Mouse (Mus musculus): ENCODE measurements around the gene Mbnl2. TPM values are rescaled to one million over a fixed set of nuclear protein-coding genes. Genes with fewer than 3 reads are reported as not detected.
A peak's percentile ranks its signal among the peaks of the same experiment; 100 is the strongest.

The Mbnl2 gene
- polyA plus RNA-seq (2015; fragmentation: Nextera tagmentation; extraction: Ambion mirVana) = 14.6 and 17.8 TPM in 2 replicates

- Histone ChIP-seq H3K9ac (peak within 1 kb of the TSS; percentile 79), H3K36me3 (no peaks in the 10 kb centered on the region), H3K27me3 (no peaks in the 10 kb centered on the region), H3K9me3 (replicated peaks) (no peaks in the 10 kb centered on the region), H3K27ac (peak within 1 kb of the TSS; percentile 86), H3K4me3 (replicated peaks) (peak within 1 kb of the TSS; percentile 76), H3K4me2 (peak within 1 kb of the TSS; percentile 84), H3K4me1 (replicated peaks) (peaks cover 50% of the 10 kb centered on the region)
- WGBS (ENCODE audit: insufficient replicate concordance) = 2% methylated on average over 35 of the region's 35 CpGs
- peak; percentile 98 for ATAC-seq (ENCODE audit: low read depth)
- DNase-seq = peak; percentile 91
Observed at GRCm38 (mm10) chr14:120275246-120276238, at the start of gene Mbnl2. Mbnl2 (plus strand) TSS chr14:120275669.

- Histone ChIP-seq H3K9ac (no peak overlapping the region), H3K9me3 (replicated peaks) (no peaks in the 10 kb centered on the region), H3K4me3 (replicated peaks) (no peak overlapping the region), H3K36me3 (no peaks in the 10 kb centered on the region), H3K27ac (no peak overlapping the region), H3K4me2 (no peak overlapping the region), H3K27me3 (no peaks in the 10 kb centered on the region), H3K4me1 (replicated peaks) (no peaks in the 10 kb centered on the region)
- WGBS (ENCODE audit: insufficient replicate concordance) = 48% methylated on average over 7 of the region's 7 CpGs
- DNase-seq (no peak), ATAC-seq (ENCODE audit: low read depth) (no peak)
Observed at GRCm38 (mm10) chr14:120232076-120232496, 43.4 kb upstream of the Mbnl2 start.

- Histone ChIP-seq H3K9ac (no peak overlapping the region), H3K4me3 (replicated peaks) (no peak overlapping the region), H3K4me1 (replicated peaks) (no peaks in the 10 kb centered on the region), H3K4me2 (no peak overlapping the region), H3K36me3 (no peaks in the 10 kb centered on the region), H3K9me3 (replicated peaks) (no peaks in the 10 kb centered on the region), H3K27ac (no peak overlapping the region), H3K27me3 (no peaks in the 10 kb centered on the region)
- 72% methylated on average over 7 of the region's 7 CpGs for whole genome bisulfite sequencing (ENCODE audit: insufficient replicate concordance)
- DNase-seq (no peak), ATAC-seq (ENCODE audit: low read depth) (no peak)
Observed at GRCm38 (mm10) chr14:120235610-120236009, 39.9 kb upstream of the Mbnl2 start.

DNA sequence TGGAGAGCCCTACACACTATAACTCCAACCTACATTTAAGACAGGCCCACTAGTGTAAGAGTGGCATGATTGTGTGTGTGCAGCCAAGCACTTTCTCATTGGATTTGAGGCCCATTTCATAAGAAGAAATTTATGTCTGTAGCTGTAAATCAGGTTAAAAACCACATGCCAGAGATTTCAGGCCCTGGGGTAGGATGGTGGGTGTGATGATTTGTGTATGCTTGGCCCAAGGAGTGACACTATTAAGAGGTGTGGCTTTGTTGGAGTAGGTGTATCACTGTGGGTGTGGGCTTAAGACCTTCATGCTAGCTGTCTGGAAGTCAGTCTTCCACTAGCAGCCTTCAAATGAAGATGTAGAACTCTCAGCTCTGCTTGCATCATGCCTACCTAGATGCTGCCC is 37.0 kb upstream of the Mbnl2 start:
- no peak overlapping the region for H3K9ac ChIP-seq
- H3K27me3 ChIP-seq = no peaks in the 10 kb centered on the region
- no peak overlapping the region for H3K4me3 ChIP-seq (replicated peaks)
- H3K4me1 ChIP-seq (replicated peaks) = no peaks in the 10 kb centered on the region
- DNase-seq (no peak), ATAC-seq (ENCODE audit: low read depth) (no peak)
- H3K9me3 ChIP-seq (replicated peaks) = no peaks in the 10 kb centered on the region
- no peak overlapping the region for H3K27ac ChIP-seq
- H3K36me3 ChIP-seq = no peaks in the 10 kb centered on the region
- H3K4me2 ChIP-seq = no peak overlapping the region

- Histone ChIP-seq H3K9ac (no peak overlapping the region), H3K36me3 (no peaks in the 10 kb centered on the region), H3K4me3 (replicated peaks) (no peak overlapping the region)
Observed at GRCm38 (mm10) chr14:120240209-120240608, 35.3 kb upstream of the Mbnl2 start.

DNA sequence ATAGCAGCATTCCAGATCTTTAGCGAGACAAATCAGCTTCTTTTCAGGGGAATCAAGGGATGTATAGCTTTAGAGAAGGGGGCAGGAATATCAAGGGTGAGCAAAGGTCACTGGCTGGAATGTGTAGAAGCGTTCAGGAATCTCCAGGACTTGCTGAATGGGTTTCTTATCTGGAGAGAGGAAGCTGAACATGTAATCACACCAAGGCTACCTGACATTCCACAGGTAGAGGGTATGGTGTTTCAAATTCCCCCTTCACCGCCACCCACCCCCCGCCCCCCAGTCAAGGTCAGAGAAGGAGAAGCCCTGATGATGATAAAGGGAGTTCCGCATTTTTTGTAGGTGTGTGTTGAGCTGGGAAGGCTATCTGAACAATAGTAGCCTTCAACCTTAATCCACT is 32.8 kb upstream of the Mbnl2 start:
- no peaks in the 10 kb centered on the region for H3K4me1 ChIP-seq (replicated peaks)
- ATAC-seq (ENCODE audit: low read depth) (no peak), DNase-seq (no peak)
- H3K9me3 ChIP-seq (replicated peaks) = no peaks in the 10 kb centered on the region
- no peak overlapping the region for H3K27ac ChIP-seq
- H3K9ac ChIP-seq = no peak overlapping the region
- no peaks in the 10 kb centered on the region for H3K36me3 ChIP-seq
- no peaks in the 10 kb centered on the region for H3K27me3 ChIP-seq
- WGBS (ENCODE audit: insufficient replicate concordance) = 61% methylated on average over 5 of the region's 5 CpGs
- no peak overlapping the region for H3K4me3 ChIP-seq (replicated peaks)
- no peak overlapping the region for H3K4me2 ChIP-seq

More at GRCm38 (mm10) chr14:120240209-120240608, 35.3 kb upstream of the Mbnl2 start:
- Histone ChIP-seq H3K9me3 (replicated peaks) (no peaks in the 10 kb centered on the region), H3K27ac (no peak overlapping the region), H3K27me3 (no peaks in the 10 kb centered on the region), H3K4me2 (no peak overlapping the region), H3K4me1 (replicated peaks) (no peaks in the 10 kb centered on the region)
- ATAC-seq (ENCODE audit: low read depth) (no peak), DNase-seq (no peak)
- WGBS (ENCODE audit: insufficient replicate concordance) = 17% methylated on average over 4 of the region's 4 CpGs

- Histone ChIP-seq H3K4me1 (replicated peaks) (no peaks in the 10 kb centered on the region), H3K4me2 (no peak overlapping the region), H3K9ac (no peak overlapping the region), H3K36me3 (no peaks in the 10 kb centered on the region), H3K27me3 (no peaks in the 10 kb centered on the region), H3K9me3 (replicated peaks) (no peaks in the 10 kb centered on the region), H3K27ac (no peak overlapping the region), H3K4me3 (replicated peaks) (no peak overlapping the region)
- DNase-seq (no peak), ATAC-seq (ENCODE audit: low read depth) (no peak)
- 61% methylated on average over 8 of the region's 8 CpGs for WGBS (ENCODE audit: insufficient replicate concordance)
Observed at GRCm38 (mm10) chr14:120245081-120245705, 30.3 kb upstream of the Mbnl2 start.

DNA sequence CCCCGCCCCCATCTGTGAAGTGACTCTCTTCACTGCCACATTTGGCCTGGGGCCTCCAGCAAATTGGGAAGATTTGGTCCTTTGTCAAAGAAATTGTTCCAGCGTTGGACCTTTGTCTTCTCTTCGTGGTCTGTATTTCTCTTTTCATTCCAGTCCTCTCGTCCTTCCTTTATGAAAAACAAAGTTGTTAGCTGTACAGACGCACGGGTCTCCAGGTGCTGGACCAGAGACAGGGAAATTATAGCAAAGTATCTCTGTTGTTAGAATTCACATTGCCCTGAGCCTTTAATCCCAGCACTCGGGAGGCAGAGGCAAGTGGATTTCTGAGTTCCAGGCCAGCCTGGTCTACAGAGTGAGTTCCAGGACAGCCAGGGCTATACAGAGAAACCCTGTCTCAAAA is 22.1 kb upstream of the Mbnl2 start:
- H3K4me3 ChIP-seq (replicated peaks) = no peak overlapping the region
- no peak overlapping the region for H3K4me2 ChIP-seq
- ATAC-seq (ENCODE audit: low read depth) (no peak), DNase-seq (no peak)
- H3K4me1 ChIP-seq (replicated peaks) = no peaks in the 10 kb centered on the region
- H3K9me3 ChIP-seq (replicated peaks) = 0 out of 2 replicates have a peak, but pooled peaks cover 3% of the 10 kb centered on the region
- no peak overlapping the region for H3K9ac ChIP-seq
- 62% methylated on average over 7 of the region's 7 CpGs for WGBS (ENCODE audit: insufficient replicate concordance)
- no peaks in the 10 kb centered on the region for H3K27me3 ChIP-seq
- H3K27ac ChIP-seq = no peak overlapping the region
- no peaks in the 10 kb centered on the region for H3K36me3 ChIP-seq

DNA sequence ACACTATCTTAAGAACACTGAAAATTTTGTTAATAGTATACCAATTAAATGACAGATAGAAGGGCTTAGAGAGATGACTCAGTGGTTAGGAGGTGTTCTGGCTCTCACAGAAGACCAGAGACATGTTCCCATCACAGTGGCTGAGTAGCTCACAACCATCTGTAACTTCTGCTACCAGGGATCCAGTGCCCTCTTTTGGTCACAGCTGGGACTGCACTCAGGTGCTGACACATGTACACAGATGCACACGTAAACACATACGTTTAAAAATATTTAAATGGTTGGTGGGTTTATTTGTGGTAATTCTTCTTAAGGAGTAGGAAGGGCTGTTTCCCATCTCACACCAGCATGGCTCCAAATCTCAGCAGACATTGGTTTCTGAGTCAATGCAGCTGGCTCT is 19.3 kb upstream of the Mbnl2 start:
- no peak for DNase-seq

DNA sequence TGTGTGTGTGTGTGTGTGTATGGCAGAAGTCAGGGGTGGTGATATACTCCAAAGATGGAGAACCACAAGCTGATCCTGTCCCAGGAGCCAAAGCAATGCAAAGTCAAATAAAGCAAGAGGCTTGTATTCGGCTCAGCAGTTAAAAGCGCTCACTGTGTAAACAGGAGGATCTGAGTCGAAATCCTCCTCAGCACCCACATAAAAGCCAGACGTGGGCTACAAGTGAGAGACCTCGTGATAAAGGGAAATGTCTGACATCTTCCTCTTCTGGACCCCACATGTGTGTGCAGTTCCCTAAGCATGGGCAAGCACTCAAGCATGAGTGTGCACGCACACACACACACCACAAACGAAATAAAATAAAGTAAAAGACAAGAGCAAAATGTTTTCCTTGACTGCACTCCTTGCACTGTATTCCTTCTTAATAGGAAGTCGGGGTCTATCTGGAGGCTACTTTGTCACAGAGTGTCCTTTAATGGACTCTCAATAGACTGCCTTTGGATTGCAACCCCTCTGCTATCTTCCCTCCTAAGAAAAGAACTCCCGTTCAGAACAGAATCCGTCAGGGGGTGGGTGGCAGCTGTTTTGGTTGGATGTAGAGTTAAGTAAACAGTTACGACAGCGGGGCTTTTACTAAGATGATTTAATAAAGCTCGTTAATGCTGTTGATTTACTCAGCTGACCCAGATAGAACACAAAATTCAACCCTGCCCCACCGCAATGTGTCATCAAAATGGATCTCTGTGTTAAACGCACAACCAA is 18.7 kb upstream of the Mbnl2 start:
- no peak overlapping the region for H3K9ac ChIP-seq
- no peak for ATAC-seq (ENCODE audit: low read depth)

More for the DNA sequence above, 19.3 kb upstream of the Mbnl2 start:
- H3K27ac ChIP-seq = no peak overlapping the region
- no peaks in the 10 kb centered on the region for H3K27me3 ChIP-seq
- ATAC-seq (ENCODE audit: low read depth) = no peak
- no peak overlapping the region for H3K9ac ChIP-seq
- no peaks in the 10 kb centered on the region for H3K36me3 ChIP-seq
- 0 out of 2 replicates have a peak, but pooled peaks cover 3% of the 10 kb centered on the region for H3K9me3 ChIP-seq (replicated peaks)
- H3K4me3 ChIP-seq (replicated peaks) = no peak overlapping the region
- no peak overlapping the region for H3K4me2 ChIP-seq
- no peaks in the 10 kb centered on the region for H3K4me1 ChIP-seq (replicated peaks)
- 81% methylated on average over 2 of the region's 2 CpGs for WGBS (ENCODE audit: insufficient replicate concordance)

GRCm38 (mm10) chr14:120257483-120257882 is 18.0 kb upstream of the Mbnl2 start:
- DNase-seq (no peak), ATAC-seq (ENCODE audit: low read depth) (no peak)
- 63% methylated on average over 6 of the region's 6 CpGs for WGBS (ENCODE audit: insufficient replicate concordance)
- Histone ChIP-seq H3K9ac (no peak overlapping the region), H3K27me3 (no peaks in the 10 kb centered on the region), H3K4me1 (replicated peaks) (no peaks in the 10 kb centered on the region), H3K36me3 (no peaks in the 10 kb centered on the region), H3K27ac (no peak overlapping the region), H3K9me3 (replicated peaks) (0 out of 2 replicates have a peak, but pooled peaks cover 3% of the 10 kb centered on the region), H3K4me2 (peak overlapping the region; percentile 27), H3K4me3 (replicated peaks) (no peak overlapping the region)

More for the DNA sequence above, 18.7 kb upstream of the Mbnl2 start:
- Histone ChIP-seq H3K27me3 (no peaks in the 10 kb centered on the region), H3K4me3 (replicated peaks) (no peak overlapping the region), H3K27ac (no peak overlapping the region), H3K36me3 (no peaks in the 10 kb centered on the region), H3K9me3 (replicated peaks) (0 out of 2 replicates have a peak, but pooled peaks cover 3% of the 10 kb centered on the region), H3K4me2 (peak overlapping the region; percentile 27), H3K4me1 (replicated peaks) (no peaks in the 10 kb centered on the region)
- no peak for DNase-seq
- WGBS (ENCODE audit: insufficient replicate concordance) = 62% methylated on average over 15 of the region's 15 CpGs

Measured in liver, embryonic 13.5 days (tissue).